Mouse (Mus musculus): ENCODE data around the gene Mansc1.

Gene Mansc1

DNA sequence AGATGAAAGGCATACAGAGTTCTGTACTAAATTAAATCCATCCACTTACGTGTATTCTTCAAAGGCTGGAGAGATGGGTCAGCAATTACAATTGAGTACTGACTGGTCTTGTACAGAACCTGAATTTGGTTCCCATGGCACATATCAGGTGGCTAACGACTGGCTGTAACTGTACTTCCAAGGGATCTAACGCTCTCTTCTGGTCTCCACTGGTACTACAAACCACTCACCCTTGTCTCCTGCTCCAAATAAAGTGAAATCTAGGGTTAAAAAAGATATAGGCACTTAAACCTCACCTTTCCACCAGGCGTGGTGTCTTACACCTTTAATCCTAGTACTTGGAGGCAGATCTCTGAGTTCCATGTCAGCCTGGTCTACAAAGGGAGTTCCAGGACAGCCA, 4.2 kb upstream of the Mansc1 start:
- DNase-seq = no peak

DNA sequence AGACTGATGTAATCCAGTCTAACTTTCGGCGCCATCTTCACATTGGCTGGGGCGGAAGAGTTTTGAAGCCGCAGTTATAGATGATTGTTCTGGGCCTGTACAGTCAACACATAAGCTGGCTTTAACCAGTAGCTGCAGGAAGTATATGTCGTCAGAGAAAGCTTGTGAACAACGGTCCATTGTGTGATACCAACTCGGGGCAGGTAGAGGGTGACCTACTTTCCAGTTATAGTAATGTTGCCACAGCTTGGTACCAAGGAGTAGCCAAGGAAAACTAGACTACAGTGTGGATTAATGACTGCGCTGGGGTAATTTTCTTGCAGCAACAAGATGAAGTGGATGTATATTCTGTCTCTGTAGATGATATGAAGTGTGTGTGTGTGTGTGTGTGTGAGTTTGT, 1.3 kb upstream of the Mansc1 start:
- no peak for DNase-seq

GRCm38 (mm10) chr6:134632756-134633155, 468 bp upstream of the Mansc1 start:
- no peak for DNase-seq

DNA sequence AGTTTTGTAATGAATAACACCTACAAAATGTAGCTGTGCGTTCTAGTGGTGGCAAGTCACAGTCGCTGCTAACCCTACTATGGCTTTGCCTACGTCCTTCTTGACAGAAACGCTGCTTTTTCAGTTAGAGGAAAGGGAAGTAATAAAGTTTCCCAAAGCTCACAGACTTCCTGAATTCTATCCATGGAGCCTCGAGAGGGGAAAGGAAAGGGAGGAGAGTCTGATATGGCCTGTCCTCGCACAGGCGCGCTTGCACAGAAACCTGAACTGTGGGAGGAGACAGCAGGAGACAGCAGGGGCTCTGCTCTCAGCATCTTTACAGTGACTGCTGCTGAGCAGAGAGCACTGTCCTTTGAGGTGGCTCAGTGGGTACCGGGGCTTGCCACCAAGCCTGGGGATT, 1.8 kb downstream of the Mansc1 start:
- no peak for DNase-seq

GRCm38 (mm10) chr6:134626564-134626963, 5.7 kb downstream of the Mansc1 start:
- no peak for DNase-seq

DNA sequence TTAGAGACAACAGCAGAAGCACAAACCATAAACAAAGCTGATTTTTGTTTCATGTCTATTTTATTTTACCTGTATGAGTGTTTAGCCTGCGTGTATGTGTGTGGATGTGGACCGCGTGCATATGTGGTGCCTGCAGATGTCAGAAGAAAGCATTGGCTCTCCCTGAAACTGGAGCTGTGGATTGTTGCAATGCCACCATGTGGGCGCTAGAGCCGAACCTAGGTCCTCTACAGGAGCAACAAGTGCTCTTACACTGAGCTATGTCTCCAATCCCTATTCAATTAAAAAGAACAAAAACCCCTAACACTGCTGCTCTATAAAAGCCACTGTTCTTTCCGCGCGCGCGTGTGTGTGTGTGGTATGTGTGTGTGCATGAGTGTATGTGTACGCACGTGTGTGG, 6.9 kb downstream of the Mansc1 start:
- no peak for DNase-seq

DNA sequence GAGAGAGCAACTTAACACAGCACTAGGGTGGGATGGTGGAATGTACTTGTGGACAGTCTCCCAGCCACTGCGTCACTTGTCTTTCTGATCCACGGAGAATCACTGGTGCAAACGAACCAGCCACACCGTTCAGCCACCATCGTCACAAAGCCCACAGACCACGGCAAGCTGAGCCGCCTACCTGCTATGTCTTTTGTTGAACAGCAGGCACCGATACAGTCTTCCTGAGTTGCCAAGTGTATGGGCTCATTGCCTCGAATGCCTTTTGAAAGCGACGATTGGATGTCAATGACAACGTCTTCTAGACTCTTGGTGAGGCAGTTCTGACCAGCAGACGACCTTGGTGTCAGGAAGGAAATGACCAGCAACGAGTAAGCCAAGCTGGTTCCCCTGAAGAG, 10.7 kb downstream of the Mansc1 start:
- no peak for DNase-seq

DNA sequence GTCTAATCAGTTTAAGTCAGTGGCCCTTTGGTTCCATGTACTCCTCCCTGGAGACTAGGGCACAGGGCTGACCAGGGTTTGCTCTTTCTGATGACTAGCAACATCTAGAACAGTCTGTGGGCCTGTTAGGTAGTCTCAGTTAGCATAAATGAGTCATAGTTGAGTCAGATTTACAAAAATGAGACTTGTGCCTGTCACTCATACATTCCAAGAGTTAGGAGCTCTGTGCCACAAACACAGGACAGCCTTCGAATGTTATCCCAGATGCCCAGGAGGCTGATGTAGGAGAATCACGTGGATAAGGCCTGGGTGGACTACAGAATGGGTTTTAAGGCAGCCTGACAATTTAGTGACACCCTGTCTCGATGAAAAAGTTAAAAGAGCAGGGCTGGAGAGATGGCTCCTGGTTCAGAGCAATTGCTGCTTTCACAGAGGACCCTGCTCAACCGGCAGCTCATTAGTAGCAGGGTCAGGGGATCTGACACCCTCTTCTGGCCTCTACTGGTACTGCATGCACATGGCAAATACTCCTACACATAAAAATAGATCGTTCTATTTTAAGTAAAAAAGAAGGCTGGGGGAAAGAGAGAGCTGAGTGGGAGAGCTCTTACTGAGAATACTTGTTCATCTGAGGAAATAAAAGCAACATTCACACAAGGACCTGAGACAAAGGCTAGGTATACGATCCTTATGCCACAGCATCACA, 11.3 kb downstream of the Mansc1 start:
- DNase-seq = peak; percentile 46 to 50

GRCm38 (mm10) chr6:134620129-134620528, 12.2 kb downstream of the Mansc1 start:
- no peak for DNase-seq

GRCm38 (mm10) chr6:134617589-134617988, 14.7 kb downstream of the Mansc1 start:
- DNase-seq = no peak

DNA sequence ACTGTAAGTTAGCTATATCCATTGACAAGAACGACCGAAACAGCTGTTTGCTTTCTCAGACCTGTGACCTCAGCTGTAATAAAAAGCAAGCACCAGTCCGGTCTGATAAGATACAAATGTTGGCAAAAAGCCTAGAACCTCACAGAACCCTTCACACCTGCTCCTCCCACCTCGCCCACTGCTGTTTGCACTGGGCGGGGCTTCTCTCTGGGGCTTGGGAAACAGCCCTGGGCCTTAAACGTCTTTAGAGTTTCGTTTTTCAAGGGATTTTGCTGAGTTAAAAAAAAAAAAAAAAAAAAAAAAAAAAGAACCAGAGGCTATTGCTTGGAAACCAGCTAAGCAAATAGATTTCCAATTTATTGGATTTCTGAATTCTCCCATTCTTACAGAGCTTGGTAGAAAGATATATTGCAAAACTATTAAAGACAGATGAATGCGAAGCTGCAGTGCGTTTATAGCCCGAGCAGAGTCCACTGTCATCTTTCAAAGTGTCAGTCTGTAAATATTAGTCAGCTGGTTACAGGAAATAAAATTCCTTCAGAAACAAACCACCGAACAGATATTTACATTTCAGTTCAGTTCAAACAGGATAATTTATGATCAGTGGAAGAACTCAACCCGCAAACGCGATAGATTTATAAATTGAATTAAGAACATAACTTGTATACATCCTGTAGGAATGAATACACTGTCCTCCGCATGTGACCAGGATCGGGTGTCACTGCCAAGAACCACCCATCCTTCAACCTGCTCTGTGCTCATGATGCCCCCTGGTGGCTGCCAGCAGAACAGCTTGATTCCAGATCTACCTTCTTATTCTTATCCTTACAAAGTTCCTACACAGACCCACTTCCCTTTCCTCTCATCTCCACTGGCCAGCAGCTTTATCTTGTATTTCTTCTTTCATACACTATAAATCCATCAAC, 17.3 kb downstream of the Mansc1 start:
- DNase-seq = peak; percentile 80 to 82

DNA sequence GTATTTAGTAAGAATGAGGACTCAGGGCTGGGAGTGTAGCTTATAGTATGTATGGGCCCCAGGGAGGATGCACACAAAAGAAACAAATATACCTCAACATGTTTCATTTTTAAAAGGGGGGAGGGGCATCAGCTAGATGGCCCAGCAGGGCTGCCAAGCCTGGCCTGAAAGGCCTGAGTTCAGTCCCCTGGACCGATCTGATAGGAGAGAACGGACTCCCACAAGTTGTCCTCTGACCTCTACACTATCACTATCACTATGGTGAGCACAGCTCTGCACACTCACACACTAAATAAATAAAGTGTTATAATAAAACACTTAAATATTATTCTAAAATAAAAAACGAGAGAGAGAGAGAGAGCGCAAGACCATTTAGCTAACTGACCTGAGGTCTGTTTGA, 18.0 kb downstream of the Mansc1 start:
- no peak for DNase-seq

- no peak for DNase-seq
Observed at GRCm38 (mm10) chr6:134611896-134612295, 20.4 kb downstream of the Mansc1 start.

- no peak for DNase-seq
Observed at GRCm38 (mm10) chr6:134610380-134610779, 21.9 kb downstream of the Mansc1 start.

DNA sequence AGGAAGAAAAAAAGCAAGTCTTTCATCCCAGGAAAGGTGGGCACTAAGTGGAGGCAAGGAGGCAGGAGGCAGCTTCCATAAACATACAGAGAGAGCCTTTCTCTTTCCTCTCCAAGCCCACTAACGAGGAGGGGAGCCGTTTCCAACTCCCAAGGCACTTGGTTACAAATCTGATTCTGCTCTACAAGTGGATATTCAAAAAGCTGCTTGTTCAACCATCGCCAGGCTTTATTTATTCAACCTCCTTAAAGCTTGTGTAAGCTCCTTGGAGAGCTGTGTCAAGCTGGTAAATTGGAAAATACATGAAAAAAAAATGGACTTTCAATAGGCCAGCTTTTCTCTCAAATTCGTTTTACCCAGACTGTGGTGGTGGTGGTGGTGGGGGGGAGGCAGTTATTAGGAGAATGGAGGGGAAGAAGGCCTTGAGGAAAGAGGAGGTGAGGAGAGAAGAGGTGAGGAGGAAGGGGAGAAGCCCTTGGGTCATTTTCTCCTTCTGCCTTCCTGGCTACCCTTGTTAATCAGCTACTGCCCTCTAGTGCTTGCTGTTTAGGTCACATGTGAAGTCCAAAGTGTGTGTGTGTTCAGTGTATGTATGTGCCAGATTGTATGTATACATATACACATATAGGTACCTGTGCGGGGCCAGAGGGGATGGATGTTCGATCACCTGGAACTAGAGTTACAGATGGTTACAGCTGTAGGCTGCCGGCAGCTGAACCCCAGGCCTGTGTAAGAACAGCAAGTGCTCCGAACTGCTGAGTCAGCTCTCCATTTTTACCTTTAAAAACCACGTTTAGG, 25.1 kb downstream of the Mansc1 start:
- DNase-seq = peak in 1 of 2 experiments; percentile 13

- DNase-seq = no peak
Observed at GRCm38 (mm10) chr6:134606540-134606939, 25.7 kb downstream of the Mansc1 start.

DNA sequence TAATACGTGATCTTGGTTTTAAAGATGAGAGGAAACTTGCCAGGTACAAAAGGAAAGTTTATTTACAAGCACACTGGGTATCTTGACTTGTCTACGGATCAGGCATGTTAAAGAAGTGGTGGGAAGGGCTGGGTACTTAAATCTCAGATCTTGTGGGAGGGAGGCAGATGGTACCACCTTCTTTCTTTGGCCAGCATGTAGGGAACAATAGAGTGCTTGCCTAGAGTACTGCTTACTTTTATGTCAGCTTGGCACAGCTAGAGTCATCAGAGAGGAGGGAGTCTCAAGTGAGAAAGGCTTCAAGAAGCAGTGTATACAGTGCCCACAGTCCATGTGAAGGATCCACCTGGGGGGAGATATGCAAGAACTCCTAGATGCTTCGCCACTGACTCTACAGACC, 27.1 kb downstream of the Mansc1 start:
- DNase-seq = no peak

- DNase-seq = no peak
Observed at GRCm38 (mm10) chr6:134602371-134603003, 29.8 kb downstream of the Mansc1 start.

DNA sequence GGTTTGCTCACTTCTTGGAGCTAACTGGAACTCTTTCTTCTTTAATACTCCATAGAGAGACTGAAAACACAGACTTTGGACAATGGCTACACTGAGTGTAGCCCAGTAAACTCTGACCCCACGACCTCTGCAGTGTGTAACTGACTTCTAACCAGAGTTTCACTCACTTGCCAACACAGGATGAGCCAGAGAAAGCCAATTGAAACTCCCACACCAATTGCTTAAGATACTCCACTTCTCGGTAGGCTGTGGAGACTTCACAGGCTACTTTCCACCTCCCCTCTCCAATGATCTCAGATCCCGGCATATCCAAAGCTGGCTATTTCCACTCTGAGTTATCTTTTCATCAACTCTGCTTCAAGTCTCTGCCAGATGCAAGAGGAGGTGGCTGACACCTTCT, 30.5 kb downstream of the Mansc1 start:
- DNase-seq = no peak

- no peak for DNase-seq
Observed at GRCm38 (mm10) chr6:134601130-134601529, 31.2 kb downstream of the Mansc1 start.

DNA sequence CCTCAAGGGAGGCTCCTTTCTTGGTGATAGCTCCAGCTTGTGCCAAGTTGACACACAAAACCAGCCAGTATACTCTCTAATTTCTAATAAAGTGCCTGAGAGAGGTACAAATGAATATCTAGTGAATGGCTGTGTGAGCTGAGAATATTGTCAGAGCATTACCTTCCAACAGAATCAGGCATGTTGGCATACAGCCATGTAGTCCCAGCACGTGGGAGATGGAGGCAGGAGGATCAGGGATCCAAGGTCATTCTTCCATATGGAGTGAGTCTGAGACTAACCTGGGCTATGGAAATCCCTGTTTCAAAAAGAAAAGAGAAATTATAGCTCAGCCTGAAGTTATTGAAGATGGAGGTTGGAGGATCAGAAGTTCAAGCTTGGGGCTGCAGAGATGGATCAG, 33.0 kb downstream of the Mansc1 start:
- no peak for DNase-seq

GRCm38 (mm10) chr6:134597651-134598229, 34.5 kb downstream of the Mansc1 start:
- DNase-seq = no peak
